Mouse (Mus musculus): ENCODE results near the gene Zbtb7a. TPM values are rescaled to one million over a fixed set of nuclear protein-coding genes. Genes with fewer than 3 reads are reported as not detected.

The Zbtb7a gene
- total and polyA plus RNA-seq, 2 experiments from 2014 or later: 15.7 to 27.2 TPM

GRCm38 (mm10) chr10:81139529-81139846 is 4.5 kb downstream of the Zbtb7a start:
- no peak for TF ChIP-seq CTCF (IDR thresholded peaks at IDR 0.05; ENCODE audit: low read depth)

GRCm38 (mm10) chr10:81140005-81140404 is 5.0 kb downstream of the Zbtb7a start:
- Histone ChIP-seq H3K9ac (no peak overlapping the region), H3K4me3 (ENCODE audit: low read depth, low read length) (no peak overlapping the region), H3K27me3 (ENCODE audit: insufficient read depth, low read length) (0 out of 2 replicates have a peak, but pooled peaks cover under 1% of the 10 kb centered on the region), H3K36me3 (ENCODE audit: insufficient read depth) (peaks cover 13% of the 10 kb centered on the region), H3K27ac (ENCODE audit: low read depth, low read length) (no peak overlapping the region), H3K4me1 (ENCODE audit: insufficient read depth) (peaks cover 9% of the 10 kb centered on the region), H3K4me2 (ENCODE audit: low read depth) (no peak overlapping the region), H3K9me3 (ENCODE audit: low read length) (no peaks in the 10 kb centered on the region)
- ATAC-seq (no peak), DNase-seq (no peak)
- WGBS: 61% methylated on average over 8 of the region's 8 CpGs
- TF ChIP-seq CTCF (IDR thresholded peaks at IDR 0.05; ENCODE audit: low read depth): no peak

More at GRCm38 (mm10) chr10:81139529-81139846, 4.5 kb downstream of the Zbtb7a start:
- Histone ChIP-seq H3K4me1 (ENCODE audit: insufficient read depth) (peaks cover 9% of the 10 kb centered on the region), H3K4me3 (ENCODE audit: low read depth, low read length) (no peak overlapping the region), H3K4me2 (ENCODE audit: low read depth) (peak overlapping the region; percentile 90; the same call in 1 of the 2 replicates), H3K27ac (ENCODE audit: low read depth, low read length) (no peak overlapping the region), H3K36me3 (ENCODE audit: insufficient read depth) (peaks cover 8% of the 10 kb centered on the region), H3K9ac (no peak overlapping the region), H3K27me3 (ENCODE audit: insufficient read depth, low read length) (peaks cover 6% of the 10 kb centered on the region), H3K9me3 (ENCODE audit: low read length) (no peaks in the 10 kb centered on the region)
- WGBS: 73% methylated on average over 4 of the region's 4 CpGs
- ATAC-seq (no peak), DNase-seq (no peak)

DNA sequence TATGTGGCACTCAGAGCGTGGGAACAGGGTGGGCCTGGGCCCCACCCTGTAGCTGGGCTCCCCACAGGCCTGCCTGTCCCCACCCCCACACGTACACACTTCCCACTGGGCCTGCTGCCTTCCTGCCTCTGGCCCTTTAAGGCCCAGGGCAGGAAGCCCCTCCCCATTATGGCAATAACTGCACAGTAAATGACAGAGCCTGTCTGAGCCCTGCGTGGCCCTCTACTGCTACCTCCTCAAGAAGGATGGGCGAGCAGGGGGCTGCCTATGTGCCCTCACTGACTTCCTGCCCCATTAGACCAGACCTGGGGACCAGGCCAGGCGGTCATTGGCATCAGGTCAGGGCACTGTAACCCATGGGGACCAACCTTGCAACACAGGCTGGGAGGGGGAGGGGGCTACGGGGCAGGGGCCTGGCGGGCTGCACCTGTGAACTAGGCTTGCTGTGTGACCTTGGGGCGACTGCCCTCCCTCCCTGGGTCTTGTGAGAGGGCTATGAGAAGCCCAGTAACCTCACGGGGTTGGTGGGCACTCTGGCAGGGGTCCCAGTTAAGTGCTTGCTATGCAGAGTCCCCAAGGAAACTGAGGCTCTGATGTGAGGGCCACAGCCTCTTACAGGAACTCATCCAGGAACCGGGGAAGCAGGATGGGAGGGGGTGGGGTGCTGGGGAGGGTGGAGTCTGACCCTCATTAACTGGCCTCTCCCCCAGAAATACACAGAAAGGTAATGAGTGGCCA is 5.9 kb downstream of the Zbtb7a start:
- WGBS: 64% methylated on average over 10 of the region's 10 CpGs

DNA sequence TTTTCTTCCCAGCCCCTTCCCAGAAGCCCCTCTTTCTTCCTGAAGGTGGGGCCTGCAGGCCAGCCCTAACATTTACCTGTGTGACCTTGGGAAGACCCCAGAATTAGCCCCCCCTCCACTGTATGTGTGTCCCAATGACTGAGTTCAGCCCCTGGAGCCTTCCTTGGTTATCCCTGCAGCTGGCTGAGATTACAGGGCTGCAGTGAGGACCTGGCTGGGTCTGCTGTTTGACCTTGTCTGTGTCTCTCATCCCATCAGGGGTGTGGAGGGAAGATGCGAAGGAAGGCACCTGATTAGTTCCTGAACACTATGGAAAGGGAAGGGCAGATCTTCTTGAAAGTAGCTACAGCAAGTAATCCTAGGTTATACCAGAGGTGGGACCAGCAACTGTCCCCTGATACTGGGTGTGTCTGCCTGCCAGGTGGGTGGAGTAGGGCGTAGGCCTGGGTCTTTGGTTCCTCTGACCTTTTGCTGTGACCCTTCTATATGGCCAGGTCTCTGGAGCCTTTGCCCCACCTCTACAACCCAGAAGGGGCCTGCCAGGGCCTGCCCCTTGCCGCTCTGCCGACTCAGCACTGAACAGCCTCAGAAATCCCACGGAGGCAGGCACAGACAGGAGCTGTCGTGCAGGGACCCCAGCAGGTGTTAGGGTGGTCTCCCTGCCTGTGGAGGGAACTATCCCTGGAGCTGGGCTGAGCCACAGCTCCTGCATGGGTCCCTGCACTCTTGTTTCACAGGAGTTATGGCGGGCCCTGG is 6.6 kb downstream of the Zbtb7a start:
- 78% methylated on average over 7 of the region's 7 CpGs for WGBS
- no peak for TF ChIP-seq CTCF (IDR thresholded peaks at IDR 0.05; ENCODE audit: low read depth)
- H3K27me3 ChIP-seq (ENCODE audit: insufficient read depth, low read length): no peaks in the 10 kb centered on the region
- no peak overlapping the region for H3K27ac ChIP-seq (ENCODE audit: low read depth, low read length)
- H3K9ac ChIP-seq: no peak overlapping the region
- H3K4me2 ChIP-seq (ENCODE audit: low read depth): no peak overlapping the region
- no peak for DNase-seq
- peaks cover 9% of the 10 kb centered on the region for H3K4me1 ChIP-seq (ENCODE audit: insufficient read depth)
- H3K4me3 ChIP-seq (ENCODE audit: low read depth, low read length): no peak overlapping the region
- peaks cover 28% of the 10 kb centered on the region for H3K36me3 ChIP-seq (ENCODE audit: insufficient read depth)
- no peak for ATAC-seq
- H3K9me3 ChIP-seq (ENCODE audit: low read length): no peaks in the 10 kb centered on the region

More for the DNA sequence above, 5.9 kb downstream of the Zbtb7a start:
- H3K27me3 ChIP-seq (ENCODE audit: insufficient read depth, low read length): no peaks in the 10 kb centered on the region
- H3K4me3 ChIP-seq (ENCODE audit: low read depth, low read length): no peak overlapping the region
- peaks cover 21% of the 10 kb centered on the region for H3K36me3 ChIP-seq (ENCODE audit: insufficient read depth)
- H3K9me3 ChIP-seq (ENCODE audit: low read length): no peaks in the 10 kb centered on the region
- TF ChIP-seq CTCF (IDR thresholded peaks at IDR 0.05; ENCODE audit: low read depth): no peak
- no peak overlapping the region for H3K27ac ChIP-seq (ENCODE audit: low read depth, low read length)
- DNase-seq (no peak), ATAC-seq (no peak)
- peak overlapping the region; percentile 14; the same call in 1 of the 2 replicates for H3K9ac ChIP-seq
- 0 out of 2 replicates have a peak overlapping the region, but pooled peaks have one; percentile 8 for H3K4me2 ChIP-seq (ENCODE audit: low read depth)
- peaks cover 9% of the 10 kb centered on the region for H3K4me1 ChIP-seq (ENCODE audit: insufficient read depth)

DNA sequence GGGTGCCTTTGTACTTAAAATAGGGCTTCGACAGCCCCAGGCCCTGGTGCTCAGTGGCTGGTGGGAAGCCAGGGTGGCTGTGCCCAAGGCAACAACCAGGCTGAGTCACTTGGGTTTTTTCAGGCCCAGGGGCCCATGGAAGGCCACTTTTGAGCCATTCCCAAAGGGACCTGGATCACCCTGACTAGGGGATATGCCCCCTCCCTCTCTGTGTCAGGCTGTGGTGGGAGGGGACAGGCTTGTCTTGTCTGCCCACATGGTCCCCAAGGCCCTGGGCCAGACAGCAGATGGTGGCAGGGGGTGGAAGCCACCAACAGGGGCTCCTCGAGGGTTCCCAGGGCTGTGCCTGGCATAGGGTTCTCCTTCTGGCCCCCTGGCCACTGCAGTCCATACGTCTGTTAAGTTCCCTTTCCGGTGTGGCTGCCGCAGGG is 7.5 kb downstream of the Zbtb7a start:
- Histone ChIP-seq H3K4me2 (ENCODE audit: low read depth) (no peak overlapping the region), H3K36me3 (ENCODE audit: insufficient read depth) (peaks cover 38% of the 10 kb centered on the region), H3K4me1 (ENCODE audit: insufficient read depth) (peaks cover 9% of the 10 kb centered on the region), H3K4me3 (ENCODE audit: low read depth, low read length) (no peak overlapping the region), H3K27ac (ENCODE audit: low read depth, low read length) (no peak overlapping the region), H3K27me3 (ENCODE audit: insufficient read depth, low read length) (no peaks in the 10 kb centered on the region), H3K9me3 (ENCODE audit: low read length) (no peaks in the 10 kb centered on the region), H3K9ac (no peak overlapping the region)
- no peak for DNase-seq
- WGBS: 58% methylated on average over 5 of the region's 5 CpGs
- no peak for TF ChIP-seq CTCF (IDR thresholded peaks at IDR 0.05; ENCODE audit: low read depth)
- ATAC-seq: no peak

- WGBS: 86% methylated on average over 6 of the region's 7 CpGs
- Histone ChIP-seq H3K27ac (ENCODE audit: low read depth, low read length) (no peak overlapping the region), H3K9ac (no peak overlapping the region), H3K4me1 (ENCODE audit: insufficient read depth) (peaks cover 8% of the 10 kb centered on the region), H3K27me3 (ENCODE audit: insufficient read depth, low read length) (no peaks in the 10 kb centered on the region), H3K4me2 (ENCODE audit: low read depth) (no peak overlapping the region), H3K36me3 (ENCODE audit: insufficient read depth) (peaks cover 44% of the 10 kb centered on the region), H3K4me3 (ENCODE audit: low read depth, low read length) (no peak overlapping the region), H3K9me3 (ENCODE audit: low read length) (no peaks in the 10 kb centered on the region)
- ATAC-seq (no peak), DNase-seq (no peak)
- no peak for TF ChIP-seq CTCF (IDR thresholded peaks at IDR 0.05; ENCODE audit: low read depth)
Observed at GRCm38 (mm10) chr10:81143157-81143633, 8.2 kb downstream of the Zbtb7a start.
